Mouse (Mus musculus) myocyte (in vitro differentiated cells): ENCODE data around the gene Psmb3.

Source experiments
- POLR2A ChIP-seq: IDR thresholded peaks from one replicate; pipeline ENCODE4 v1.6.1; 2011; ENCODE audit warnings: low read depth, mild to moderate bottlenecking, control low read depth, moderate library complexity; ENCODE audit not compliant: insufficient read length
- POLR2AphosphoS2 ChIP-seq: IDR thresholded peaks from one replicate; pipeline ENCODE4 v1.6.1; 2011; ENCODE audit warnings: low read depth, control low read depth; ENCODE audit not compliant: insufficient read length

DNA sequence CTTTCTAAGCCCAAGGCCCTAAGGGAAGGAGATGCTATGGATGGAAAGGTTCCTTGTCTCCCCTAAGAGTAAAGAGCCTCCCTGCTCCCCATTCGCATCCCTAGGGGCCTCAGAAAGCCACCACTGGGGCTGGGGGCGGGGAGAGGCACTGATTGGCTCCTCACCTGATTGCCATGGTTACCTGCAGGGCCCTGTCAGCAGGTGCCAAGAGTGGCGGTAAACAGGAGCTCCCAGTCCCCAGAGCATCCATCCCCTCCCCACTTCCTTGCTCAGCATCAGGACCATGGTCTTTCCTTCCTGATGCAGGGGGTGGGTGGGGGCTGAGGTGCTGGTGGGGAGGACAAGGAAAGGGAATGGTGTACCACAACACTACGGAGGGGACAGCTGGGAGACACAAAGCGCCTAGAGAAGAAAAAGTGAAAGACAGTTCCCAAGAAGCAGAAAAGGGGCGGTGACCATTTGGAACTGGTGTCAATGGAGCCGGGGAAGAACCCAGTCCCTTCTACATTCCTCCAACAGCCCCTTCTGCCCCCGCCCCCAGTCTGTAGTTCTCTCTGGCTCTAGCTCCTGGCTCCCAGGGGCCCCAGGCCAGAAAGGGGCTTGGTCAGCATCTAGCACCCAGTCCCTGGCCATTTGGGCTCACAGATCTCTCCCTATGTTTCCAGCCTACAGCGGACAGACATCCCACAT is 7.3 kb upstream of the Psmb3 start:
- TF ChIP-seq POLR2A (no peak), POLR2AphosphoS2 (no peak)
